Comparison of ENCODE assay signal across 8 mouse cellular contexts in genomic region chr15:31529811-31530658, GRCm38 (mm10). TPM values are rescaled to one million over a fixed set of nuclear protein-coding genes. Genes with fewer than 3 reads are reported as not detected.
DNase-seq lines count a peak whose midpoint lies in the region; ATAC-seq lines count a peak whose summit lies in the region.

No protein-coding gene starts in this region.

- H3K4me2 ChIP-seq in embryonic facial prominence, embryonic 13.5 days: peak overlapping the region; percentile 68
- H3K4me2 ChIP-seq in heart, embryonic 16.5 days (ENCODE audit: low read depth, low read length): peak overlapping the region; percentile 88

- H3K4me1 ChIP-seq in embryonic facial prominence, embryonic 13.5 days: peaks cover 9% of the 10 kb centered on the region
- peaks cover 10% of the 10 kb centered on the region for H3K4me1 ChIP-seq in heart, embryonic 16.5 days (ENCODE audit: control insufficient read depth, insufficient read depth, low read length)

- H3K9me3 ChIP-seq in embryonic facial prominence, embryonic 13.5 days: no peaks in the 10 kb centered on the region
- H3K9me3 ChIP-seq in heart, embryonic 16.5 days (replicated peaks; ENCODE audit: control insufficient read depth, low read length): no peaks in the 10 kb centered on the region

- no peaks in the 10 kb centered on the region for H3K36me3 ChIP-seq in embryonic facial prominence, embryonic 13.5 days
- peaks cover 5% of the 10 kb centered on the region for H3K36me3 ChIP-seq in heart, embryonic 16.5 days (ENCODE audit: control insufficient read depth, insufficient read depth)

- H3K9ac ChIP-seq in embryonic facial prominence, embryonic 13.5 days: peak overlapping the region; percentile 94
- H3K9ac ChIP-seq in heart, embryonic 16.5 days (ENCODE audit: low read length): peak overlapping the region; percentile 95

- H3K27ac ChIP-seq in embryonic facial prominence, embryonic 13.5 days: peak overlapping the region; percentile 97
- peak overlapping the region; percentile 97 for H3K27ac ChIP-seq in heart, embryonic 16.5 days (ENCODE audit: low read length)

- peak; percentile 54 for DNase-seq in CD4-positive helper T cell, adult 2 months (ENCODE audit: low read depth, low spot score)
- peak; percentile 63 for DNase-seq in adrenal gland, postnatal 10 days
- peak; percentile 69 for DNase-seq in kidney, postnatal 10 days
- DNase-seq in lung, postnatal 14 days: peak; percentile 35
- DNase-seq in right cerebral cortex, postnatal 10 days (ENCODE audit: low spot score in 2 of 2): peak; percentile 57 to 65
- DNase-seq in urinary bladder, postnatal 4 days (ENCODE audit: low spot score in 2 of 2): peak; percentile 38 to 62

- H3K27me3 ChIP-seq in embryonic facial prominence, embryonic 13.5 days: no peaks in the 10 kb centered on the region
- H3K27me3 ChIP-seq in heart, embryonic 16.5 days (ENCODE audit: control insufficient read depth, insufficient read depth, low read length): no peaks in the 10 kb centered on the region

- ATAC-seq in embryonic facial prominence, embryonic 13.5 days (ENCODE audit: insufficient number of reproducible peaks, insufficient read depth, low FRiP score, low TSS enrichment, low read depth): peak; percentile 54
- peak; percentile 20 for ATAC-seq in heart, embryonic 16.5 days (replicated peaks; ENCODE audit: extremely low read depth, insufficient read depth, low FRiP score)

- WGBS in embryonic facial prominence, embryonic 13.5 days: under 1% methylated on average over 55 of the region's 56 CpGs
- WGBS in heart, embryonic 16.5 days: under 1% methylated on average over 53 of the region's 56 CpGs

- peak overlapping the region; percentile 76 for H3K4me3 ChIP-seq in embryonic facial prominence, embryonic 13.5 days
- H3K4me3 ChIP-seq in heart, embryonic 16.5 days (ENCODE audit: low read length): peak overlapping the region; percentile 95

RNA-seq across cellular contexts. Expression of gene March6, which starts 0.8 kb away (rescaled TPM):
- 100 to 1,000 TPM in 1 of 2 experiments, 10 to 100 TPM in 1; 97.6 to 101 TPM for total RNA-seq in adrenal gland, postnatal 10 days (2021)
- 29.1 and 33.0 TPM in 2 replicates for polyA plus RNA-seq in embryonic facial prominence, embryonic 13.5 days (2015; fragmentation: Nextera tagmentation; extraction: Ambion mirVana)
- 29.0 and 31.3 TPM in 2 replicates for polyA plus RNA-seq in heart, embryonic 16.5 days (2015; fragmentation: Nextera tagmentation; extraction: Ambion mirVana)

RNA-seq across cellular contexts. Expression of gene Cmbl, which starts 35.2 kb away (rescaled TPM):
- 100 to 1,000 TPM in 1 of 2 experiments, 10 to 100 TPM in 1; 82.2 to 106 TPM for total RNA-seq in adrenal gland, postnatal 10 days (2021)
- 2.4 and 2.7 TPM in 2 replicates for polyA plus RNA-seq in embryonic facial prominence, embryonic 13.5 days (2015; fragmentation: Nextera tagmentation; extraction: Ambion mirVana)
- polyA plus RNA-seq in heart, embryonic 16.5 days (2015; fragmentation: Nextera tagmentation; extraction: Ambion mirVana): 10.9 and 12.2 TPM in 2 replicates

Comparison
In these comparisons a context has a peak if more than half of its experiments do, and no peak if none do; other contexts are left out.
1. Peak in every context shown above with its lines: DNase-seq, ATAC-seq, H3K4me3 ChIP-seq and H3K27ac ChIP-seq.